Mouse (Mus musculus) retina, postnatal 7 days (tissue): ENCODE measurements around the gene Rhbdd3.
A peak's percentile ranks its signal among the peaks of the same experiment; 100 is the strongest.

Experiments used
- DNase-seq: peaks from one replicate; pipeline ENCODE4 v3.0.0-alpha.2; 2012; ENCODE audit warnings: low read depth, low spot score

Rhbdd3 gene

GRCm38 (mm10) chr11:5098736-5099542, at the start of gene Rhbdd3, which contains the start of gene Ewsr1:
Gene Rhbdd3, plus strand, starts transcription at chr11:5098926.
Gene Ewsr1, minus strand, starts transcription at chr11:5099266.
- DNase-seq, result peak; percentile 98

- DNase-seq, result no peak
Observed at GRCm38 (mm10) chr11:5051629-5052028, 47.1 kb upstream of the Rhbdd3 start.

- DNase-seq, result no peak
Observed at GRCm38 (mm10) chr11:5052200-5052854, 46.4 kb upstream of the Rhbdd3 start.

GRCm38 (mm10) chr11:5054151-5054550, 44.6 kb upstream of the Rhbdd3 start:
- no peak for DNase-seq

DNA sequence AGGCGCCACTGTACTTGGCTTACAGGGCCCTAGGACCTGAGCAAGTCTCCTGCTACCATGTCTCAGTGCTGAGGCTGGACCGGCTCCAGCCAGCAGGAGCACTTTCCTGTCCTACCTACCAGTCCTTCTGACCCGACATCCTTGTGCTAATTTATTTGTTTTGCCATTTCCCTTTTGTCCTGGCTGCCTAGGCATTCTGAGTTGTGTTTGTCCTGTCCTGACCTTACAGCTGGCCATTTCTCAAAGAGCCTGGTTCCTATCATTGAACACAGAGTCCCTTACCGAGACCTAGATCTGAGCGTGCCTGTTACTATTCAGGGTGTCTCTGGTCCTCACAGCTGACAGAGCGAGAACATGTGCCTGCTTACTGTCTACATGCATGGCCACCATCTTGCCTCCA, 43.9 kb upstream of the Rhbdd3 start:
- no peak for DNase-seq

DNA sequence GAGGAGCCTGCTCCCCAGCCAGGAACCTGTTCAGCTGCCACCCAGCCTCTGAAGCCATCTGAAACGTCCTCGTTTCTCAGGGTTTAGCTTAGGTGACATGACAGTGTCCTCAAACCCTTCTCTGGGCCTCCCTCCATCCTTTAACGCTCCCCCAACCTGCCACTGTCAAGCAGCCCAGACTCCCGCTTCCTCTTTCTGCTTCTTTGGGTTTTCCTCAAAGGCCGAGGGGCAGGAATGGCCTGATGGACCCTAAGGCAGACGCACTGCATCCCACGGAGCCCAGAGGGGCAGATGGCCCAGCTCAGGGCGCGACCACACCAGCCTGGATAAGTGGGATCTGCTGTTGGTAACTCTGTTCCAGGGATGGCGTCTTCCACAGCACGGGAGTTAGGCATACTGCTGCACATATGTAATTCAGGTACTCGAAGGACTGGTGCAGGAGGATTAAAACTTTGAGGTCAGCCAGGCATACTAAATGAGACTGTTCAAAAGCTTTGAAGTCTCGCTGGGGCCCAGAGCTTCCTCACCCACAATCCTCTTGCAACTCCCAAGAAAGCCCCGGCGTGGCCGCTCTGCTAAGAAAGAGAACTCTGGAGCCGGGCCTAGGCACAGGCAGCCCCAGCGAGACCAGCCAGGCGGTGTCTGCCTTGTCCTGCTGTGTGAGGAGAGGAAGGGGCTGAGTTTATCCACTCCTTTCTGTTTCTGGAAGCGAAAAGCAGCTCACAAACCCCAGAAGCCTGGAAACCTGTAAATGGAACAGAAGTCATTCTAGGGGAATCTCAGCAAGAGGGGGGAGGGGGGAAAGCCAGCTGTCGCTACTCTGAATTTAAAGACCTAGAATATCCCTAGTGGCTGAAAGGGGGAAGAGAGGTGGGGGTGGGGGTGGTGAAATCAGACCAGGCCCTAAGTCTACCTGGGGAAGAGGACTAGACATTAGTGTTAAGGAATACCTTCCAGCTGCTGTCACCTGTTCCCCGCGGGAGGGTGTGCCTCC, 42.5 kb upstream of the Rhbdd3 start:
- DNase-seq, result no peak

- DNase-seq, result no peak
Observed at GRCm38 (mm10) chr11:5057064-5057463, 41.7 kb upstream of the Rhbdd3 start.

DNA sequence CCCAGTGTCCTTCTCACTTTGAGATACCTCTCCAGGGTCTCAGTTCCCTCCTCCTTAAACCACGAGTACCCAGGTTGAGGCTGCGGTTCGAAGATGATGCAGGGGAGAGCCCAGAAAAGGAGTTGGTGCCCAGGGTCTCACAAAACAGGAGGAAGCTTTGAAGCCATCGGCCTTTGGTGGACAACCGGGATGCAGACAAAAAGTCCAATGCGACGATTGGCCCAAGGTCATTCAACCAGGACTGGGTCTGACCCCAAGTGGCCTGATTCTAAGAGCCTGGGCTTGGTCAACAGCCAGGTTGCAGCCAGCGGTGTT, 41.2 kb upstream of the Rhbdd3 start:
- DNase-seq, result no peak

GRCm38 (mm10) chr11:5057856-5058641, 40.7 kb upstream of the Rhbdd3 start, which contains the start of gene Rasl10a:
Gene Rasl10a, plus strand, starts transcription at chr11:5058128.
- no peak for DNase-seq

DNA sequence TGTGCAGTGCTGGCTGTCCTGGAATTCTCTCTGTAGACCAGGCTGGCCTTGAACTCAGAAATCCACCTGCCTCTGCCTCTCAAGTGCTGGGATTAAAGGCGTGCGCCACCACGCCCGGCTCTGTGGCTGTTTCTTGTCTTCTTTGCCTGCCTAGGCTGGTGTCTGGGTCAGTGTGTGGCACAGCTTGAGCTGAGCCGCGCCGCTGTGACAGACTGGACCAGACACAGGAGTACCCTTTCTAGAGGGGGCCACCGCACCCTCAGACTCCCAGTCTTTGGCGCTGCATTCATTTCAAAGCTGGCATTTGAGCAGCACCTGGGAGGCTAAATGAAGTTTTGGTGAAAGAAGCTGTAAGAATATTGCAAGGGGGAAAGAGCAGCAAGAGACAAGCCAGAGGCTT, 39.9 kb upstream of the Rhbdd3 start:
- no peak for DNase-seq

DNA sequence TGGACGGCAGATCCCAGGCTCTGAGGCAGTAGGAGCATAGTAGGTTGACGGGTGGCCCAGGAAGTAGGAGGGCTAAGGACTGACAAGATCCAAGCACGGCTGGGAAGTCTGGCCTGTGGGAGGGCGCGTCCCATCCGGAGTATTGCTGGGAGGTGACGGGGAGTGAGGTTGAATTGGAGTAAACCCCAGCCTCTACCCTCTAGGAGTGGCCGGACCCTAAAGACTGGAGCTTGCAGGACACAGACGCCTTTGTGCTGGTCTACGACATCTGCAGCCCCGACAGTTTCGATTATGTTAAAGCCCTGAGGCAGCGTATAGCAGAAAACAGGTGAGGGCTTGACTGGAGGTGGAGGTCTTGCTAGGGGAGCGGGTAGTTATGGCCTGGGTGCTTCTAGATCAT, 39.5 kb upstream of the Rhbdd3 start:
- no peak for DNase-seq

- DNase-seq, result no peak
Observed at GRCm38 (mm10) chr11:5059704-5060156, 39.0 kb upstream of the Rhbdd3 start.

DNA sequence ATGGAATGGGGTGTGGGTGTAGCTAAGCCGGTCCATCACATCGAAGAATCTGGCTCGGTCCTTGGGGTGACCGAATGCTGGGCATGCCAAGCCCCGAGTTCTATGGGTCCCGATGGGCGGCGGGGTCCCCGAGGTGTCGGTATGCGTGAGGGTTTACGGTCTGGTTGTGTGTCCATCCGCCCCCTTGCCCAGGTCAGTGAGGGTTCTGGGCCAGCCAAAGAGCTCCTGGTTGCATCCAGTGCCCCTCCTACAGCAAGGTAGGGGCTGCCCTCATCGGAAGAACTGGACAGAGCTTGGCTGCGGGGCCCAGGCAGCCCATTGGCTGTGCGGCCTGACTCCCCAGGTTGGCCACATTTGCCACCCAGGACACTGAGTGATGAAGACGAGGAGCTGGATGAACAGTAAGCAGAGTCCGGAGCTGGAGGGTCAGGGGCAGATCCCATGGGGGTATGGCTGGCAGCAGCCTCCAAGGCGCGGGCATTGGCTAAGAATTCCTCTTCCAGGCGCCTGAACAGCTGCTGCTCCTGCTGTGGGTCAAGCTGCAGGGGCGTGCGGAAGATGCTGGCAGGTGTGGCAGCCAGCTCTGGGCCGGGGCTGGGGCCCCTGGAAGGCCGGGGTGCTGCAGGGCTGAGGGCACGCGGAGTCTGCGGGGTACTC, 37.8 kb upstream of the Rhbdd3 start:
- no peak for DNase-seq

GRCm38 (mm10) chr11:5061413-5062139, 37.1 kb upstream of the Rhbdd3 start:
- no peak for DNase-seq

DNA sequence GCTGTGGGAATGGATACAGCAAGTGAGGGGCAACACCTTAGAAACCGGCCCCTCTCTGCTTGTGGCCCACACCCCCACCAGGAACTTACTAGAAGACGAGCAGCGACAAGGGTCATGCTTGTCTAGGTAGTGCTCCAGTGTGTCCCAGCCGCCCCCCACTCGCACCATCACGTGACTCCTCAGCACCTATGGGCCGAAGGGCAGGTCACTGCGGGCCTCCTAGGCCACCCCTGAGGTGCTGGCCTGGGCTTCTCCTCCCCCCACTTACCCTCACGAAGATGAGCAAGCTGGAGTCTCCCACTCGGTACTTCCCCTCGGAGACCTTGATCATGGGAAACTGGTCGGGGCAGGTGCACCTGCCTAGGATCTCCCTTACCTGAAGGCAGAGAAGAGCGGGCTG, 36.4 kb upstream of the Rhbdd3 start:
- no peak for DNase-seq

GRCm38 (mm10) chr11:5062860-5063505, 35.7 kb upstream of the Rhbdd3 start:
- DNase-seq, result no peak

DNA sequence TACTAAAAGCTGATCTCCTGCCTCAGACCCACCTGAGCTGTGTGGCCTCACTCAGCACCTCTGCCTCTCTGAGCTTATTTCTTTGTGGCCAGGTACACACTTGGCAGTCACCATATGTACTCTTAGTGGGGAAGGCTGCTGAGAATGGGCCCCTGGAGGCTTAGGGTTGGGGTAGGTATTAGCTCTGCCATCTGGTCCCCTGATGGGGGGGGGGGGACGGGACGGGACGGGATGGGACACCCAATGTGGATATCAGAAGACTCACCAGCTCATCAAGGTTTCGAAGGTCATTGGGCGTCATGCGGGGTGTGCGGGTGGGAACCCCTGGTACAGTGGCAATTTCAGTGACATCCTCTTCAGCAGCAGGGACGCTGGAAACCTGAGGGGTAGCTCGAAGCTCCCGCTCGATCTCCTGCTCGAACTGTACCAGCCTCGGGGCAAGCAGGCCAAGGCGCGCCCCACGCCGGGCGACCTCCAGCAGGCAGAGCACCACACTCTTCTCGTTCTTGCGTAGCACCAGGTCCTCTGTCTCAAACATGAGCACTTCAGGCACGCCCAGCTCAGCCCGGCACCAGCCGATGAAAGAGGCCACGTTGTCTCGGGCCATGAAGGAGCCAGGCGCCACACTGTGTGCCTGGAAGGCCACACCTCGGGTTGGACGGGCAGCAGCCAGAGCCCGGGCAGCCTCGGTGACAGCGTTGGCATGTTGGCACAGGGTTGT, 35.0 kb upstream of the Rhbdd3 start:
- DNase-seq, result no peak

GRCm38 (mm10) chr11:5064282-5065055, 34.3 kb upstream of the Rhbdd3 start:
- DNase-seq, result no peak
